Mouse (Mus musculus) lung, embryonic 15.5 days (tissue): ENCODE data around the gene Mip. TPM values are rescaled to one million over a fixed set of nuclear protein-coding genes. Genes with fewer than 3 reads are reported as not detected.

ENCODE experiments used
- ATAC-seq: fragments of 200-750 bp; cut with Nextera tagmentation; 2 replicates; pipeline ENCODE4 v1.8.0; 2017; ENCODE audit warnings: moderate number of reproducible peaks, borderline replicate concordance; ENCODE audit not compliant: low FRiP score, low TSS enrichment; ENCODE audit errors: extremely low read depth
- H3K27ac ChIP-seq: fragments of 300-500 bp; sonication (generic); 2 replicates; pipeline ENCODE4 v1.5.1; 2015; ENCODE audit warnings: moderate library complexity, mild to moderate bottlenecking, inconsistent platforms
- H3K27me3 ChIP-seq: fragments of 300-500 bp; sonication (generic); 2 replicates; pipeline ENCODE4 v1.6.1; 2015; ENCODE audit warnings: inconsistent platforms
- H3K36me3 ChIP-seq: fragments of 300-500 bp; sonication (generic); 2 replicates; pipeline ENCODE4 v1.6.1; 2015; ENCODE audit warnings: inconsistent platforms
- H3K4me1 ChIP-seq: fragments of 300-500 bp; sonication (generic); 2 replicates; pipeline ENCODE4 v1.6.1; 2015; ENCODE audit warnings: inconsistent platforms
- H3K4me2 ChIP-seq: fragments of 300-500 bp; sonication (generic); 2 replicates; pipeline ENCODE4 v1.6.1; 2015; ENCODE audit warnings: inconsistent platforms, mild to moderate bottlenecking, moderate library complexity
- H3K4me3 ChIP-seq: fragments of 300-500 bp; sonication (generic); 2 replicates; pipeline ENCODE4 v1.5.1; 2015; ENCODE audit warnings: mild to moderate bottlenecking, inconsistent platforms
- H3K9ac ChIP-seq: fragments of 300-500 bp; sonication (generic); 2 replicates; pipeline ENCODE4 v1.6.1; 2015; ENCODE audit warnings: inconsistent platforms
- H3K9me3 ChIP-seq: fragments of 300-500 bp; sonication (generic); 2 replicates; pipeline ENCODE4 v1.6.1; 2016; ENCODE audit warnings: inconsistent platforms
- WGBS: fragments of 180-500 bp; shearing (Covaris S2); methylation state at CpG from one replicate; pipeline ENCODE4 v1.1.7; 2015; 5-methylcytosine and 5-hydroxymethylcytosine counted together
- polyA plus RNA-seq: library from polyadenylated mRNA; unstranded; fragments of >200 nt; fragmentation: Nextera tagmentation; extraction: Ambion mirVana; gene quantifications from 2 replicates; pipeline ENCODE4 v1.2.1, GENCODE M21; 2015

The Mip gene
- polyA plus RNA-seq, 1 experiment from 2014 or later = not detected

DNA sequence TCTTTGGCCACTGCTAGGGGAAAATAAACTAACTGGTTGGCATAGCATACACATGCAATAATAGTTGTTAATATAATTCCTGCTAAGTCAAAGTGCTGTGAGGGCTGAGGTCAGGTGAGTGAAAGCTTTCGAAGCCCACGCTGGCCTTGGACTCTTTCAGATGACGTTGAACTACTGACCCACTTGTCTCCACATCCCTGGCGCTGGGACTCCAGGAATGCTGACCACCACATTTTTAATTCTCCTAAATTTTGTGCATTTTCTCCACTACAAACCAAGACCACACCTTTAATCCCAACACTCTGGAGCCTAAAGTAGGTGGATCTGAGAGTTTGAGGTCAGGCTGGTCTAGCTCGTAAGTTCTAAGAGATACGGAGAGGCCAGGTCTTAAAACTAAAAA, 32.5 kb upstream of the Mip start:
- Histone ChIP-seq H3K27me3 (peaks cover 19% of the 10 kb centered on the region), H3K4me2 (no peak overlapping the region), H3K36me3 (no peaks in the 10 kb centered on the region), H3K4me1 (peaks cover 9% of the 10 kb centered on the region), H3K27ac (no peak overlapping the region), H3K4me3 (no peak overlapping the region), H3K9me3 (no peaks in the 10 kb centered on the region), H3K9ac (no peak overlapping the region)
- WGBS = 80% methylated on average over 6 of the region's 6 CpGs
- no peak for ATAC-seq

DNA sequence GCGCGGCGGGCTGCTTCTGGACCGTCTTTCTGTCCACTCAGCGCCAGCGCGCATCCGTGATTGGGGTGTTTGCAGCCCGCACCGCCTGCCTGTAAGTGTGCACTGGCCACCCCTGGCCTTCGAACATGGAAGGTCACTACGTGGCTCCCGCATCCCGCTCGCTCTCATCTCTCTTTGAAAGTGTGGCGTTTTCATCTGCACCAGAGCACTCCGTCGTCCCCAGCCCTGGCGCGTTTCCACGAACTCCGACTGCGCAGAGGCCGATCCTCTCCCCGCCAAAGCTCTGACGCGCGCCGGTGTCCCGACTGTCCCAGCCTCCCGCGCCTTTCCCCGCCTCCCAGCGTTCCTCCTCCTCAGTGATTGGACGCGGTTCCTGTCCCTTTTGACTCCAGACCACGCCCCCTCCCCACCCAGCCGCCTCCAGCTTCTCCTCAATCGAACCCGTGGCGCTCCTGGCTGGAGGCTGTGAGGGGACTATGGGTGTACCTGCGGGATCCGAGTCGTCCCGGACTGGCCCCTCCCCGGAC, 31.6 kb upstream of the Mip start, which contains the start of gene Gls2:
Gene Gls2, plus strand, starts transcription at position 434 of the 527 bp plus-strand sequence.
- Histone ChIP-seq H3K9ac (peak within 1 kb of the TSS; percentile 66), H3K4me2 (peak within 1 kb of the TSS; percentile 98), H3K36me3 (no peaks in the 10 kb centered on the region), H3K27ac (0 out of 2 replicates have a peak within 1 kb of the TSS, but pooled peaks have one; percentile 23), H3K9me3 (no peaks in the 10 kb centered on the region), H3K4me1 (peaks cover 9% of the 10 kb centered on the region), H3K4me3 (peak within 1 kb of the TSS; percentile 68), H3K27me3 (peaks cover 19% of the 10 kb centered on the region)
- WGBS = under 1% methylated on average over 46 of the region's 46 CpGs
- peak; percentile 98 for ATAC-seq

DNA sequence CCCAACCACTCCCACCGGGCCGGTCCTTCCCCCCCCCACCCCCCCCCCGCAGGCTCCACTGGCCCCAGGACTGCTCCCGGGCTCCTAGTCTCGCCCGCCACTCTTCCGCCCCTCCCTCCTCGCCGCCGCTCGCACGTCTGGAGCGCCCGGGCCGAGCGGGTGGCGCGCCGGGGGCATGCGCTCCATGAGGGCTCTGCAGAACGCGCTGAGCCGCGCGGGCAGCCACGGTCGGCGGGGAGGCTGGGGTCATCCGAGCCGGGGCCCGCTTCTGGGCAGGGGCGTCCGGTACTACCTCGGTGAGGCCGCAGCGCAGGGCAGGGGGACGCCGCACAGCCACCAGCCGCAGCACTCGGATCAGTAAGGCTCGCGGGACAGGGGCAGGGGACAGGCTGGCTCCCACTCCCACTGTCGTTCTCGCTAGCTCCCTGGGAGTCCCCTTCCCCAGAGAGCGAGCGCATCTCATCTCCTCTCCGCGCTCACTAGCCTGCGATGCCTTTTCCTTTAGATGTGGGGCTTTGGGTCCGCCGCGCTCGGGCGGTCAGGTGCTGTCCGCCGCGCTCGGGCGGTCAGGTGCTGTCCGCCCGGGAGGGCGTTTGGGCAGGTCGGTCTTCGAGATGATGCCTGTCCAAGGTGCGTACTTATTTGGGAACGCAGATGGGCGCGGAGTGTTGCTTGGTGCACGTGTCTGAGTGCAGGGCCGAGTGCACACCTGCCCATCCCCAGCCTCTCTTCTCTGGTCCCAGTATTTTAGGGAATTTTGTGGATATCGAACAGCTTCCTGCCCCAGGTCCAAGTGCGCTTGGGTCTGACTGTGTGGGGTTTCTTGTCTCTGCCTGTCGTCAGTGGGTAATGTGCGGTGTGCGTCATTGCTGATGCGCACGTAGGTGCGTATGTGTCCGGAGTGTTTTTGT, 30.8 kb upstream of the Mip start:
- H3K27me3 ChIP-seq = peaks cover 19% of the 10 kb centered on the region
- peak; percentile 91 for ATAC-seq
- H3K4me1 ChIP-seq = peaks cover 9% of the 10 kb centered on the region
- under 1% methylated on average over 69 of the region's 79 CpGs for WGBS
- H3K36me3 ChIP-seq = no peaks in the 10 kb centered on the region
- no peak overlapping the region for H3K27ac ChIP-seq
- H3K9me3 ChIP-seq = no peaks in the 10 kb centered on the region
- peak overlapping the region; percentile 68 for H3K4me3 ChIP-seq
- peak overlapping the region; percentile 98 for H3K4me2 ChIP-seq
- H3K9ac ChIP-seq = peak overlapping the region; percentile 66

DNA sequence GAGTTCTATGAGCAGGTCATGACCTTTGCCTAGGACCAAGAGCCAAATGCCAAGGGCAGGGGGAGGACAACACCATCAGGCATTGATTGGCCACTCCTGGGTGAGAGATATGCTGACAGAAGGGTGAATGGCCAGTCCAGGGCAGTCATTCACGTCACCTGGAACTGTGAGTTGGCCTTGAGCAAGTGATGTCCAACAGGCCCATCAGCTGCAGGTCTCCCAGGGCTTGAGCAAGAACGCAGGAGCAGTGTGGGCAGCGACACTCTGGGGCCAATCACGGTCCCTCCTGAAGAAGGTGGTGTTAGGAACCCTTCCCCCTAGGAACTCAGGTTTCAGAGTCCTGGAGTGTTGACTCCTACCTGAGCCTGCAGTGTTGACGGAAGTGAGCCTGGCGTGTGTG, 23.8 kb upstream of the Mip start:
- Histone ChIP-seq H3K4me1 (no peaks in the 10 kb centered on the region; the same call in 1 of the 2 replicates), H3K9me3 (no peaks in the 10 kb centered on the region), H3K9ac (no peak overlapping the region), H3K4me3 (no peak overlapping the region), H3K36me3 (no peaks in the 10 kb centered on the region), H3K4me2 (no peak overlapping the region), H3K27me3 (0 out of 2 replicates have a peak, but pooled peaks cover 3% of the 10 kb centered on the region), H3K27ac (no peak overlapping the region)
- 59% methylated on average over 6 of the region's 6 CpGs for WGBS
- no peak; the same call in 1 of the 2 replicates for ATAC-seq

DNA sequence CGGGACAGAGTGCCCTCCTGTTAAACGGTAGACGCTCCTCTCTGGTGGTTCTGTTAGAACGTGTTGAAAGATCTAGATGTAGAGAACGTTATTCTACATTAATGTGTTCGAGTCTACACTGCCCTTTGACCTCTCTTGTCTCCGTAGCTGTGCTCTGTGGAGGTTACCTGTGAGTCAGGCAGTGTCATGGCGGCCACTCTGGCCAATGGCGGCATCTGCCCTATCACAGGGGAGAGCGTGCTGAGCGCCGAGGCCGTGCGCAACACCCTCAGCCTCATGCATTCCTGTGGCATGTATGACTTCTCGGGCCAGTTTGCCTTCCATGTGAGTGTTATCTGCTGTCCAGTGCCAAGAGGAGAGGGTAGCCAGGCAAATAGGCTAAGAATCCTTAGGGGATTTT, 20.7 kb upstream of the Mip start:
- no peak overlapping the region for H3K4me2 ChIP-seq
- H3K4me3 ChIP-seq = no peak overlapping the region
- no peaks in the 10 kb centered on the region; the same call in 1 of the 2 replicates for H3K4me1 ChIP-seq
- no peaks in the 10 kb centered on the region for H3K27me3 ChIP-seq
- 68% methylated on average over 15 of the region's 15 CpGs for WGBS
- no peak for ATAC-seq
- H3K9ac ChIP-seq = no peak overlapping the region
- no peaks in the 10 kb centered on the region for H3K9me3 ChIP-seq
- H3K36me3 ChIP-seq = no peaks in the 10 kb centered on the region
- H3K27ac ChIP-seq = no peak overlapping the region

DNA sequence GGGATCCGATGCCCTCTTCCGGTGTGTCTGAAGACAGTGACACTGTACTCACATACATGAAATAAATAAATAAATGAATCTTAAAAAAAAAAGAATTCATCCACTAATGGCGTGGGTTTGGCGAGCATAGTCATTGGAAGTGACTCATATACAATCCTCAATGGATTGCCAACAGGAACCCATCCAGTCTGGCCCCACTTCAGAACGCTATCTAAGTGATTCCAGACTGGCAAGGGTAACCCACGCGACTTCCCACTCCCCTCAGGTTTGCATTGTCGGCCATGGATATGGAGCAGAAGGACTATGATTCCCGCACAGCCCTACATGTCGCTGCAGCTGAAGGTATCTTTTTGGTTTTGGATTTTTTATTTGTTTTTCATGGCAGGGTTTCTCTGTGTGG, 17.3 kb upstream of the Mip start:
- H3K4me1 ChIP-seq = peaks cover 18% of the 10 kb centered on the region
- no peak overlapping the region for H3K9ac ChIP-seq
- H3K36me3 ChIP-seq = no peaks in the 10 kb centered on the region
- H3K9me3 ChIP-seq = no peaks in the 10 kb centered on the region
- no peak overlapping the region for H3K4me2 ChIP-seq
- 88% methylated on average over 10 of the region's 10 CpGs for WGBS
- no peak overlapping the region for H3K27ac ChIP-seq
- no peak overlapping the region for H3K4me3 ChIP-seq
- no peak for ATAC-seq
- H3K27me3 ChIP-seq = peaks cover under 1% of the 10 kb centered on the region; the same call in 1 of the 2 replicates

DNA sequence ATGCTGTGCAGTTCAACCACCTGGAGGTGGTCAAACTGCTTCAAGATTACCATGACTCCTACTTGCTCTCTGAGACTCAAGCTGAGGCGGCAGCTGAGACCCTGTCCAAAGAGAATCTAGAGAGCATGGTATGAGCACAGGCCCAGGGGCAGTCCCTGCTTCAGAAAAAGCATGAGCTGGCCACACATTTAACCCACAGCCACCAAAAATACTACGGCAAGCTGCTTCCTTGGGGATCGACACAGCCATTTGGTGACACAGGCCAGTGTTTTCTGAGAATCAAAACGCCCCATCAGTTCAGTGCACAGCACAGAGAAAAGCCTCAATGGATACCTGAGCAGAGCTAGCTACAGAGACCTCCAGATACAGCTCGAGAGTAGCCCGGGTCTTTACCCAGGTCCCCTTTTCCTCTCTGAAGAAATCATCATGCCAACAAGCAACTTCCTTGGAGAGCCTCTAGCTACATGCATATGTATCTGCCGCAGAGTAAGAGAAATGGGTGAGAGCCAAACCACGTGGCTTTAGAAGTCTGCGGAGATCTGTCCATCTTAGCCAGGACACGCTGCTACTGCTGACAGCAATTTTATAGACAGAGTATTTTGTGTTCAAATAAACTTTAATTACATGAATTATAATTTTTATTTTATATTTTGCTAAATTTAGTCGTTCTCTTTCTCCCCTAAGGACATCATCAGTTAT, 16.2 kb upstream of the Mip start:
- H3K4me2 ChIP-seq = no peak overlapping the region
- H3K9me3 ChIP-seq = no peaks in the 10 kb centered on the region
- WGBS = 90% methylated on average over 11 of the region's 11 CpGs
- peaks cover 18% of the 10 kb centered on the region for H3K4me1 ChIP-seq
- H3K27ac ChIP-seq = no peak overlapping the region
- H3K4me3 ChIP-seq = no peak overlapping the region
- H3K36me3 ChIP-seq = no peaks in the 10 kb centered on the region
- no peak overlapping the region for H3K9ac ChIP-seq
- H3K27me3 ChIP-seq = peaks cover 3% of the 10 kb centered on the region; the same call in 1 of the 2 replicates
- ATAC-seq = no peak

DNA sequence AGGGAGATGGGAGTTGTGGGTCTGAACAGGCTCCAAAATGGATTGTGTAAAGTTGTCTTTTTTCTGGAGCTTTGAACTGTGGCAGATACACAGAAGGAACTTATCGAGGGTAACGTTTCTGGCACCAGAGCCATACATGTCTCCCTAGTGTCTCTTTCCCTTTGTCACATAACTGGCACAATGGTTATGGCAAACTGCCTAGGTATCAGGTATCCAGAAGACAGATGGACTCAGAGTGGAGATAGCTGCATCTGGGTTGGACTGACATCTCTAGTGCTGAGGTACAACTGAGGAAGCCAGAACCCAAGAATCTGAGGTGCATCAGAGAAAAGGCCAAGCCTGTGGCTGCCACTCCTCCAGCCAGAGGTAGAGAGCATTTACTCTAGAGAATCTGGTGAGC, 15.5 kb upstream of the Mip start:
- Histone ChIP-seq H3K4me3 (no peak overlapping the region), H3K4me2 (0 out of 2 replicates have a peak overlapping the region, but pooled peaks have one; percentile 74), H3K27ac (no peak overlapping the region), H3K9ac (no peak overlapping the region), H3K4me1 (peaks cover 18% of the 10 kb centered on the region), H3K36me3 (no peaks in the 10 kb centered on the region), H3K27me3 (peaks cover 3% of the 10 kb centered on the region; the same call in 1 of the 2 replicates), H3K9me3 (no peaks in the 10 kb centered on the region)
- no peak for ATAC-seq
- 76% methylated on average over 2 of the region's 2 CpGs for WGBS

DNA sequence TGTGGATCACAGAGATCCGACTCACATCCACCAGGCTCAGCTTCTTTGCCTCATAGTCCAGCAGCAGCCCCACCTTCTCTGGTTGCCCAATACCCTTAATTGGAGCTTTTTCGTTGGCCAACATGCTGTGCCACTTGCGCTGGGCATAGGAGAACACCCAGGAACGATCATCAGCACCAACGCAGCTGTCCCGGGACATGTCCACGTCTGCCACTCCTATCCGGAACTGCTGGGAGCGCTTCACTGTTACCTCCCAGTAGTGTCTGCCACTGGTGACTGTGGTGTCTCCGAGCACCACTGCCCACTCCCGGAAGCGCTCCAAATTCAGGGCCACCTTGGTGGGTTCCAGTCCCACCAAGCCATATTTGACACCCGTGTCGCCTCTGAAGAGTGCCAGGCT, 14.7 kb upstream of the Mip start:
- H3K9ac ChIP-seq = peak overlapping the region; percentile 59
- peak overlapping the region; percentile 74 for H3K4me2 ChIP-seq
- 16% methylated on average over 14 of the region's 14 CpGs for WGBS
- H3K36me3 ChIP-seq = no peaks in the 10 kb centered on the region
- no peaks in the 10 kb centered on the region for H3K9me3 ChIP-seq
- peaks cover 3% of the 10 kb centered on the region; the same call in 1 of the 2 replicates for H3K27me3 ChIP-seq
- H3K27ac ChIP-seq = no peak overlapping the region
- H3K4me1 ChIP-seq = peaks cover 18% of the 10 kb centered on the region
- peak overlapping the region; percentile 66 for H3K4me3 ChIP-seq
- no peak for ATAC-seq

DNA sequence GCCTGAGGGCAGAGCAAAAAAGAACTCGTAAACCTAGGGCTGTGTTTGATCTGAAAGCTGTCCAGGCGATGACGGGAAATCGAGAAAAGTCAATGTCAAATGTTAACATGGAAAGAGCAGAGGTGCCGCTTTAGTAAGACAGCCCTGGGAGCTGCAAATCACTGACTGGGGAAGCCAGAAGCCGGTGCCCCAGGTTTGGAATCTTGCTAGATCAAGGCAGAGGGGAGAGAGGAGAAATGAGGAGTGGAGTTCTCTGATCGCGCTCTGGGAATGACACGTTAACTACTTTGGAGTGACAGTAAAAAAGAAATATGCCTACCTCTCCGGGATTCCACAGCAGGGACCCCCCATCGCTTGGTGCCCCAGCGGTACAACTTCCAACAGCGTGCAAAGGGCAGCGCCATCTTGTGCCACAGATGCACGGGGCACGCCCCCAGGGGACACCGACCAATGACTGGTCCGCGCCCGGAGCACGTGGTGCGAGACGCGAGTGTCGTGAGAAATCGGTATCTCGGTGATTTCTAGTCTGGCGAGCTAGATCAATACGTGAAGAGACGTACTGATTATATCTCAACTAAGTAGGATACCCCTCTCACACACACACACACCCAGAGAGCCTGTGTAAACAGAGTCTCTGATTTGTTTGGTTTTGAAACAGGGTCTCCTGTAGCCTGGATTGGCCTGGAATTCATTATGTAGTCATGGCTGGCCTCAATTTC, 14.1 kb upstream of the Mip start, which contains the start of gene Spryd4:
Gene Spryd4, minus strand, starts transcription at position 418 of the 719 bp plus-strand sequence.
- Histone ChIP-seq H3K27me3 (peaks cover 3% of the 10 kb centered on the region; the same call in 1 of the 2 replicates), H3K4me2 (peak within 1 kb of the TSS; percentile 74), H3K36me3 (no peaks in the 10 kb centered on the region), H3K9ac (peak within 1 kb of the TSS; percentile 59), H3K9me3 (no peaks in the 10 kb centered on the region), H3K27ac (0 out of 2 replicates have a peak within 1 kb of the TSS, but pooled peaks have one; percentile 9), H3K4me1 (peaks cover 18% of the 10 kb centered on the region), H3K4me3 (peak within 1 kb of the TSS; percentile 66)
- under 1% methylated on average over 30 of the region's 30 CpGs for WGBS
- peak; percentile 95 for ATAC-seq

DNA sequence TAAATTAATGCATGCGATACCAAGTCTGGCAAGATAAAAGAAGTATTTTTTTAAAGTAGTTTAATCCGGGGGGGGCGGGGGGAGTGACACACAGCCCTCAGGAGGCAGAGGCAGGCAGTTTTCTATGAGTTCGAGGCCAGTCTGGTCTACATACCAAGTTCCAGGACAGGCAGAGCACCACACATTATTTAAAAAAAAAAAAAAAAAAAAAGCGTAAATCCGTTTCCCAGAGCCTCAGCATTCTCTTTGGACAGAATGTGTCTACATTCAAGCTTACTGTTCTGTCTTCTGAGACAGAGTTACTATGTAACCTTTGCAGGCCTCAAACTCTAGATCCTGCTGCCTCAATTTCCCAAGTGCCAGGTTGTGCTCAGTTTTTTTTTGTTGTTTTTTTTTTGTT, 13.5 kb upstream of the Mip start:
- H3K27me3 ChIP-seq = peaks cover 3% of the 10 kb centered on the region; the same call in 1 of the 2 replicates
- WGBS = 36% methylated on average over 6 of the region's 6 CpGs
- H3K9me3 ChIP-seq = no peaks in the 10 kb centered on the region
- 0 out of 2 replicates have a peak overlapping the region, but pooled peaks have one; percentile 9 for H3K27ac ChIP-seq
- peak overlapping the region; percentile 59; the same call in 1 of the 2 replicates for H3K9ac ChIP-seq
- ATAC-seq = no peak
- peak overlapping the region; percentile 74 for H3K4me2 ChIP-seq
- no peaks in the 10 kb centered on the region for H3K36me3 ChIP-seq
- H3K4me3 ChIP-seq = peak overlapping the region; percentile 66
- peaks cover 18% of the 10 kb centered on the region for H3K4me1 ChIP-seq
